Mouse (Mus musculus): ENCODE measurements around the gene Ddx4. TPM values are rescaled to one million over a fixed set of nuclear protein-coding genes. Genes with fewer than 3 reads are reported as not detected.

The Ddx4 gene
- total RNA-seq, 1 experiment = 4.8 TPM

- no peak overlapping the region for H3K9ac ChIP-seq (ENCODE audit: insufficient read depth, low read depth, low read length, poor library complexity, severe bottlenecking)
- TF ChIP-seq ZNF384 (IDR thresholded peaks at IDR 0.05; ENCODE audit: low read depth, low read length) = no peak
- TF ChIP-seq ZC3H11A (IDR thresholded peaks at IDR 0.05; ENCODE audit: borderline replicate concordance, low read depth, low read length) = no peak
- no peak for TF ChIP-seq CHD2 (IDR thresholded peaks at IDR 0.05; ENCODE audit: low read depth, low read length)
- no peak for TF ChIP-seq HCFC1 (IDR thresholded peaks at IDR 0.05; ENCODE audit: borderline replicate concordance, insufficient read depth, low read length)
- no peak for TF ChIP-seq MAFK (IDR thresholded peaks at IDR 0.05; ENCODE audit: insufficient read depth, low read depth, low read length)
- no peak overlapping the region for H3K27ac ChIP-seq (ENCODE audit: insufficient read depth, low read depth, low read length, poor library complexity, severe bottlenecking)
- H3K9me3 ChIP-seq (ENCODE audit: control insufficient read depth, insufficient read depth, low read depth, low read length) = no peaks in the 10 kb centered on the region
- H3K4me3 ChIP-seq (ENCODE audit: insufficient read depth in 1 of 2, low read depth in 1 of 2, low read length in 2 of 2, poor library complexity in 1 of 2, severe bottlenecking in 1 of 2) = no peak overlapping the region
- in situ Hi-C loops (cut with MboI; ENCODE audit: low sequenced_read_pairs in 2 of 2, unreplicated experiment in 2 of 2) = no loop called here
- no peaks in the 10 kb centered on the region for H3K36me3 ChIP-seq (ENCODE audit: control insufficient read depth, insufficient read depth, low read length, poor library complexity, severe bottlenecking)
- no peaks in the 10 kb centered on the region for H3K4me1 ChIP-seq (ENCODE audit: control insufficient read depth in 2 of 2, insufficient read depth in 2 of 2, low read length in 2 of 2, poor library complexity in 1 of 2)
- DNase-seq (ENCODE audit: low read depth, low spot score) = no peak
Observed at GRCm38 (mm10) chr13:112570768-112571167, 81.5 kb downstream of the Ddx4 start.

GRCm38 (mm10) chr13:112569606-112570005, 82.7 kb downstream of the Ddx4 start:
- DNase-seq (ENCODE audit: low read depth, low spot score) = no peak
- in situ Hi-C loops (cut with MboI; ENCODE audit: low sequenced_read_pairs in 2 of 2, unreplicated experiment in 2 of 2) = no loop called here
- Histone ChIP-seq H3K36me3 (ENCODE audit: control insufficient read depth, insufficient read depth, low read length, poor library complexity, severe bottlenecking) (no peaks in the 10 kb centered on the region), H3K4me1 (ENCODE audit: control insufficient read depth in 2 of 2, insufficient read depth in 2 of 2, low read length in 2 of 2, poor library complexity in 1 of 2) (no peaks in the 10 kb centered on the region), H3K9me3 (ENCODE audit: control insufficient read depth, insufficient read depth, low read depth, low read length) (no peaks in the 10 kb centered on the region), H3K9ac (ENCODE audit: insufficient read depth, low read depth, low read length, poor library complexity, severe bottlenecking) (no peak overlapping the region), H3K27ac (ENCODE audit: insufficient read depth, low read depth, low read length, poor library complexity, severe bottlenecking) (no peak overlapping the region), H3K4me3 (ENCODE audit: insufficient read depth in 1 of 2, low read depth in 1 of 2, low read length in 2 of 2, poor library complexity in 1 of 2, severe bottlenecking in 1 of 2) (no peak overlapping the region)
- TF ChIP-seq CHD2 (IDR thresholded peaks at IDR 0.05; ENCODE audit: low read depth, low read length) (no peak), ZNF384 (IDR thresholded peaks at IDR 0.05; ENCODE audit: low read depth, low read length) (no peak), ZC3H11A (IDR thresholded peaks at IDR 0.05; ENCODE audit: borderline replicate concordance, low read depth, low read length) (no peak), MAFK (IDR thresholded peaks at IDR 0.05; ENCODE audit: insufficient read depth, low read depth, low read length) (no peak), HCFC1 (IDR thresholded peaks at IDR 0.05; ENCODE audit: borderline replicate concordance, insufficient read depth, low read length) (no peak)

GRCm38 (mm10) chr13:112560554-112561138, 91.6 kb downstream of the Ddx4 start:
- DNase-seq (ENCODE audit: low read depth, low spot score) = no peak
- Histone ChIP-seq H3K27ac (ENCODE audit: insufficient read depth, low read depth, low read length, poor library complexity, severe bottlenecking) (no peak overlapping the region), H3K4me3 (ENCODE audit: insufficient read depth in 1 of 2, low read depth in 1 of 2, low read length in 2 of 2, poor library complexity in 1 of 2, severe bottlenecking in 1 of 2) (no peak overlapping the region), H3K9me3 (ENCODE audit: control insufficient read depth, insufficient read depth, low read depth, low read length) (no peaks in the 10 kb centered on the region), H3K4me1 (ENCODE audit: control insufficient read depth in 2 of 2, insufficient read depth in 2 of 2, low read length in 2 of 2, poor library complexity in 1 of 2) (no peaks in the 10 kb centered on the region), H3K36me3 (ENCODE audit: control insufficient read depth, insufficient read depth, low read length, poor library complexity, severe bottlenecking) (no peaks in the 10 kb centered on the region), H3K9ac (ENCODE audit: insufficient read depth, low read depth, low read length, poor library complexity, severe bottlenecking) (no peak overlapping the region)
- in situ Hi-C loops (cut with MboI; ENCODE audit: low sequenced_read_pairs in 2 of 2, unreplicated experiment in 2 of 2) = no loop called here
- TF ChIP-seq ZC3H11A (IDR thresholded peaks at IDR 0.05; ENCODE audit: borderline replicate concordance, low read depth, low read length) (no peak), MAFK (IDR thresholded peaks at IDR 0.05; ENCODE audit: insufficient read depth, low read depth, low read length) (no peak), CHD2 (IDR thresholded peaks at IDR 0.05; ENCODE audit: low read depth, low read length) (no peak), HCFC1 (IDR thresholded peaks at IDR 0.05; ENCODE audit: borderline replicate concordance, insufficient read depth, low read length) (no peak), ZNF384 (IDR thresholded peaks at IDR 0.05; ENCODE audit: low read depth, low read length) (no peak)

DNA sequence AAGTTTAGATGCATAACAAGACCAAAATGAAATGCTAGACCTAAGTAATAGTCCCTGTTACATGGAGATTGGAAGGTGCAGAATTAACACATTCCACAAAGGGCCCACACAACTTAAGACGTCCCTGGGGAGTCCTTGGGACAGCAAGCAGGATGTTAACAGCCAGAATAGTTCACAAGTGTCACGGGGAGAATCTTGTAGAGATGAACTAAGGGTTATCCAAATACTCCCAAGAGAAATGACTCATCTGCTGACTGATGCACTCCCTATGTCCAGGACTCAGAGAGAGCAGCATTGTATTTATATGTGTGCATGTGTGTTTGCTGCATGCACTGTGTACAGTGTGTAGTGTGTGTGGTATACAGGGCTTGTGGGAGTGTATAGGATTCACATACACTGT, 95.8 kb downstream of the Ddx4 start:
- Histone ChIP-seq H3K9ac (ENCODE audit: insufficient read depth, low read depth, low read length, poor library complexity, severe bottlenecking) (no peak overlapping the region), H3K4me3 (ENCODE audit: insufficient read depth in 1 of 2, low read depth in 1 of 2, low read length in 2 of 2, poor library complexity in 1 of 2, severe bottlenecking in 1 of 2) (no peak overlapping the region), H3K27ac (ENCODE audit: insufficient read depth, low read depth, low read length, poor library complexity, severe bottlenecking) (no peak overlapping the region), H3K36me3 (ENCODE audit: control insufficient read depth, insufficient read depth, low read length, poor library complexity, severe bottlenecking) (no peaks in the 10 kb centered on the region), H3K4me1 (ENCODE audit: control insufficient read depth in 2 of 2, insufficient read depth in 2 of 2, low read length in 2 of 2, poor library complexity in 1 of 2) (no peaks in the 10 kb centered on the region), H3K9me3 (ENCODE audit: control insufficient read depth, insufficient read depth, low read depth, low read length) (no peaks in the 10 kb centered on the region)
- no peak for DNase-seq (ENCODE audit: low read depth, low spot score)
- in situ Hi-C loops (cut with MboI; ENCODE audit: low sequenced_read_pairs in 2 of 2, unreplicated experiment in 2 of 2) = no loop called here
- TF ChIP-seq ZNF384 (IDR thresholded peaks at IDR 0.05; ENCODE audit: low read depth, low read length) = no peak
- TF ChIP-seq MAFK (IDR thresholded peaks at IDR 0.05; ENCODE audit: insufficient read depth, low read depth, low read length) = no peak
- TF ChIP-seq CHD2 (IDR thresholded peaks at IDR 0.05; ENCODE audit: low read depth, low read length) = no peak
- TF ChIP-seq ZC3H11A (IDR thresholded peaks at IDR 0.05; ENCODE audit: borderline replicate concordance, low read depth, low read length) = no peak
- no peak for TF ChIP-seq HCFC1 (IDR thresholded peaks at IDR 0.05; ENCODE audit: borderline replicate concordance, insufficient read depth, low read length)

Data from ES-E14 (cell line).